Mouse (Mus musculus): ENCODE data around the gene Tent5b. TPM values are rescaled to one million over a fixed set of nuclear protein-coding genes. Genes with fewer than 3 reads are reported as not detected.

Tent5b gene
- polyA plus RNA-seq (2017; shearing (Covaris generic)), result not detected

GRCm38 (mm10) chr4:133479458-133480184 lies at the start of gene Tent5b:
TSS of gene Tent5b (plus strand) at chr4:133480132.

GRCm38 (mm10) chr4:133498160-133498724 lies 18.3 kb downstream of the Tent5b start, which contains the start of gene Trnp1:
TSS of gene Trnp1 (minus strand) at chr4:133498550.

GRCm38 (mm10) chr4:133518601-133519368 lies 38.9 kb downstream of the Tent5b start, which contains the start of gene Kdf1:
TSS of gene Kdf1 (plus strand) at chr4:133518963.

Other genes with a start within 250 kb of the Tent5b start
- not detected for gene Map3k6, start 239.3 kb upstream of the Tent5b start, polyA plus RNA-seq (2017; shearing (Covaris generic))
- 18.9 TPM for gene Sytl1, start 217.0 kb upstream of the Tent5b start, polyA plus RNA-seq (2017; shearing (Covaris generic))
- 64.7 TPM for gene Tmem222, start 202.3 kb upstream of the Tent5b start, polyA plus RNA-seq (2017; shearing (Covaris generic))
- gene Wdtc1, start 126.7 kb upstream of the Tent5b start, polyA plus RNA-seq (2017; shearing (Covaris generic)), result 7.5 TPM
- gene Slc9a1, start 110.4 kb upstream of the Tent5b start, polyA plus RNA-seq (2017; shearing (Covaris generic)), result 25.3 TPM
- 0.21 TPM for gene Trnp1, start 18.4 kb downstream of the Tent5b start, polyA plus RNA-seq (2017; shearing (Covaris generic))
- not detected for gene Kdf1, start 38.8 kb downstream of the Tent5b start, polyA plus RNA-seq (2017; shearing (Covaris generic))
- gene Nudc, start 65.9 kb downstream of the Tent5b start, polyA plus RNA-seq (2017; shearing (Covaris generic)), result 134 TPM
- gene Nr0b2, start 73.2 kb downstream of the Tent5b start, polyA plus RNA-seq (2017; shearing (Covaris generic)), result not detected
- gene Gpatch3, start 94.6 kb downstream of the Tent5b start, polyA plus RNA-seq (2017; shearing (Covaris generic)), result 26.4 TPM
- 11.9 TPM for gene Gpn2, start 104.2 kb downstream of the Tent5b start, polyA plus RNA-seq (2017; shearing (Covaris generic))
- 24.0 TPM for gene Sfn, start 122.0 kb downstream of the Tent5b start, polyA plus RNA-seq (2017; shearing (Covaris generic))
- gene Zdhhc18, start 170.0 kb downstream of the Tent5b start, polyA plus RNA-seq (2017; shearing (Covaris generic)), result 221 TPM
- 16.9 TPM for gene Pigv, start 192.5 kb downstream of the Tent5b start, polyA plus RNA-seq (2017; shearing (Covaris generic))